Mouse (Mus musculus) myocyte (in vitro differentiated cells): ENCODE measurements at regions not wholly inside any gene's neighbourhood (a gene's known extent, or its start where the extent isn't known, plus 50 kb on each side); places are given as distances from the start of the nearest gene placed in this dataset.
A peak's percentile ranks its signal among the peaks of the same experiment; 100 is the strongest.

Experiments
- H3K27me3 ChIP-seq: one replicate; pipeline ENCODE4 v1.6.1; 2011; ENCODE audit not compliant: control insufficient read depth, insufficient read depth, insufficient read length
- H3K36me3 ChIP-seq: one replicate; pipeline ENCODE4 v1.6.1; 2011; ENCODE audit not compliant: control insufficient read depth, insufficient read depth
- H3K4me2 ChIP-seq: one replicate; pipeline ENCODE4 v1.6.1; 2011; ENCODE audit warnings: low read depth, control low read depth
- H3K4me3 ChIP-seq: one replicate; pipeline ENCODE4 v1.5.1; 2011; ENCODE audit warnings: mild to moderate bottlenecking, control low read depth, moderate library complexity
- H3K79me2 ChIP-seq: one replicate; pipeline ENCODE4 v1.6.1; 2011; ENCODE audit not compliant: control insufficient read depth, insufficient read depth
- H3ac ChIP-seq: one replicate; pipeline ENCODE4 v1.6.1; 2011; ENCODE audit not compliant: control insufficient read depth, insufficient read length
- CEBPB ChIP-seq: IDR thresholded peaks from 2 replicates; pipeline ENCODE4 v1.6.1; 2011; ENCODE audit warnings: mild to moderate bottlenecking, moderate library complexity; ENCODE audit not compliant: poor library complexity, insufficient read depth, severe bottlenecking
- E2F4 ChIP-seq: IDR thresholded peaks from one replicate; pipeline ENCODE4 v1.6.1; 2011; ENCODE audit warnings: mild to moderate bottlenecking, control low read depth, moderate library complexity; ENCODE audit not compliant: insufficient read depth
- MAX ChIP-seq: IDR thresholded peaks from one replicate; pipeline ENCODE4 v1.6.1; 2011; ENCODE audit warnings: low read depth, mild to moderate bottlenecking, control low read depth
- MYOD1 ChIP-seq, 3 experiments: IDR thresholded peaks; one replicate each; pipeline ENCODE4 v1.6.1; 2011; ENCODE audit warnings: control low read depth in 2 of 3, low read depth in 2 of 3, mild to moderate bottlenecking in 2 of 3, moderate library complexity in 1 of 3; ENCODE audit not compliant: insufficient read length in 2 of 3, control insufficient read depth in 1 of 3
- MYOG ChIP-seq, 3 experiments: IDR thresholded peaks; one replicate each; pipeline ENCODE4 v1.6.1; 2011; ENCODE audit warnings: control low read depth in 2 of 3, low read depth in 2 of 3, mild to moderate bottlenecking in 2 of 3; ENCODE audit not compliant: insufficient read length in 2 of 3, control insufficient read depth in 1 of 3, insufficient read depth in 1 of 3
- POLR2A ChIP-seq: IDR thresholded peaks from one replicate; pipeline ENCODE4 v1.6.1; 2011; ENCODE audit warnings: low read depth, mild to moderate bottlenecking, control low read depth, moderate library complexity; ENCODE audit not compliant: insufficient read length
- POLR2AphosphoS2 ChIP-seq: IDR thresholded peaks from one replicate; pipeline ENCODE4 v1.6.1; 2011; ENCODE audit warnings: low read depth, control low read depth; ENCODE audit not compliant: insufficient read length
- REST ChIP-seq: IDR thresholded peaks from one replicate; pipeline ENCODE4 v1.6.1; 2011; ENCODE audit warnings: mild to moderate bottlenecking, control low read depth, moderate library complexity; ENCODE audit not compliant: insufficient read depth, insufficient read length
- SRF ChIP-seq: IDR thresholded peaks from one replicate; pipeline ENCODE4 v1.6.1; 2011; ENCODE audit warnings: low read depth; ENCODE audit not compliant: control insufficient read depth, insufficient read length
- TCF12 ChIP-seq: IDR thresholded peaks from one replicate; pipeline ENCODE4 v1.6.1; 2011; ENCODE audit warnings: mild to moderate bottlenecking, control low read depth; ENCODE audit not compliant: poor library complexity, insufficient read depth, severe bottlenecking
- TCF3 ChIP-seq: IDR thresholded peaks from one replicate; pipeline ENCODE4 v1.6.1; 2011; ENCODE audit warnings: low read depth, control low read depth; ENCODE audit not compliant: insufficient read length
- USF1 ChIP-seq: IDR thresholded peaks from one replicate; pipeline ENCODE4 v1.6.1; 2011; ENCODE audit warnings: low read depth, mild to moderate bottlenecking, control low read depth, moderate library complexity

DNA sequence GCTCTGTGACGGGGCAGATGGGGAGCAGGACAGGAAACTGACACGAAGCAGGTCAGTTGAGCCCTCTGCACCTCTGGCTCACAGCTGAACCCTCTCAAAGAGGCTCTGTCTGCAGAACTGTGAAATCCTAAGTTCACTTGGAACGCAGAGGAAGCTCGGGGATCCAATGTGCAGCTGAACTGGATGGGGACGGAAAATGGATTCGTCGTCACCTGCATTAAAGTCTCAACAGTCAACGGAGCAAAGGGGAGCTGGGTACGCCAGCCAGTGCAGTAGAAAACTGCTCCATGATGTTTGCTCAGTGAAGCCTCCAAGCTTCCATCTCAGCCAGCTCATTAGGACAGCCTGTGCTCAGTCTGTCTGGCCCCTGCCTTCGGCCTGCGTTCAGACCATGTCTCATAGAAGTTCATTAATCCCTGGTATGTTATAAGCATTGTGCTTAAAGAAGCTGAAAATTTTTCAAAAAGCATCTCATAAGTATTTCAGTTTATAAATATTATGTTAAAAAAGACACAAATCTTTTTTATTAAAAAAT is 199.3 kb upstream of the Pabpc6 start:
- no peak for TF ChIP-seq REST
- TF ChIP-seq MAX: no peak
- no peak for TF ChIP-seq TCF3
- no peak for TF ChIP-seq USF1
- no peak for TF ChIP-seq CEBPB
- TF ChIP-seq TCF12: no peak
- no peak for TF ChIP-seq SRF
- TF ChIP-seq POLR2A: no peak
- no peak for TF ChIP-seq E2F4
- TF ChIP-seq POLR2AphosphoS2: no peak
- TF ChIP-seq MYOG (IDR thresholded peaks at IDR 0.05; ENCODE audit: control insufficient read depth in 1 of 3, insufficient read depth in 1 of 3, insufficient read length in 2 of 3, low read depth in 2 of 3): no peak
- no peak for TF ChIP-seq MYOD1 (IDR thresholded peaks at IDR 0.05; ENCODE audit: control insufficient read depth in 1 of 3, insufficient read length in 2 of 3, low read depth in 2 of 3)
- H3K4me3 ChIP-seq: no peak overlapping the region
- no peak overlapping the region for H3K4me2 ChIP-seq
- no peaks in the 10 kb centered on the region for H3K36me3 ChIP-seq
- no peaks in the 10 kb centered on the region for H3K27me3 ChIP-seq
- no peaks in the 10 kb centered on the region for H3K79me2 ChIP-seq
- no peak overlapping the region for H3ac ChIP-seq

DNA sequence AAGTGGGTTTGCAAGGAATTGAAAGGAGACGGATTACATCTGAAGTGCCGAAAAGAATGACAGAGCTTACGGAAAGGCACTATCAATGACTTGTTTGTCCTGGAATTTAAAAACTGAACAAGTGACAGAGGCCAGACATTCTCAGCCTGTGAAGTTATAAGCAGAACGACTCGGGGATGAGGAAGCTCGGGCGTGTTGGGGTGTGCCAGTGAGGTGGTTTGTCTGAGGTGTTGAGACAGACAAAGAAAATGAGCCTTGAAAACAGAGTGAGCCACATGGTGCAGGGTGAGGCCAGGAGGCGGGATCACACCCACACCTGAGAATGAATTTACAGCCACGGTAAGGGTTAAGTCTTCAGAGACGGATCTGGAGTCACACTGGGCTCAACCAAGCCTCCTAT is 194.7 kb upstream of the Pabpc6 start:
- Histone ChIP-seq H3K79me2 (no peaks in the 10 kb centered on the region), H3K4me2 (peak overlapping the region; percentile 18), H3ac (no peak overlapping the region), H3K4me3 (peak overlapping the region; percentile 11), H3K36me3 (no peaks in the 10 kb centered on the region), H3K27me3 (no peaks in the 10 kb centered on the region)
- no peak for TF ChIP-seq SRF
- peak in 1 of 3 experiments; percentile 15 for TF ChIP-seq MYOG (IDR thresholded peaks at IDR 0.05; ENCODE audit: control insufficient read depth in 1 of 3, insufficient read depth in 1 of 3, insufficient read length in 2 of 3, low read depth in 2 of 3)

DNA sequence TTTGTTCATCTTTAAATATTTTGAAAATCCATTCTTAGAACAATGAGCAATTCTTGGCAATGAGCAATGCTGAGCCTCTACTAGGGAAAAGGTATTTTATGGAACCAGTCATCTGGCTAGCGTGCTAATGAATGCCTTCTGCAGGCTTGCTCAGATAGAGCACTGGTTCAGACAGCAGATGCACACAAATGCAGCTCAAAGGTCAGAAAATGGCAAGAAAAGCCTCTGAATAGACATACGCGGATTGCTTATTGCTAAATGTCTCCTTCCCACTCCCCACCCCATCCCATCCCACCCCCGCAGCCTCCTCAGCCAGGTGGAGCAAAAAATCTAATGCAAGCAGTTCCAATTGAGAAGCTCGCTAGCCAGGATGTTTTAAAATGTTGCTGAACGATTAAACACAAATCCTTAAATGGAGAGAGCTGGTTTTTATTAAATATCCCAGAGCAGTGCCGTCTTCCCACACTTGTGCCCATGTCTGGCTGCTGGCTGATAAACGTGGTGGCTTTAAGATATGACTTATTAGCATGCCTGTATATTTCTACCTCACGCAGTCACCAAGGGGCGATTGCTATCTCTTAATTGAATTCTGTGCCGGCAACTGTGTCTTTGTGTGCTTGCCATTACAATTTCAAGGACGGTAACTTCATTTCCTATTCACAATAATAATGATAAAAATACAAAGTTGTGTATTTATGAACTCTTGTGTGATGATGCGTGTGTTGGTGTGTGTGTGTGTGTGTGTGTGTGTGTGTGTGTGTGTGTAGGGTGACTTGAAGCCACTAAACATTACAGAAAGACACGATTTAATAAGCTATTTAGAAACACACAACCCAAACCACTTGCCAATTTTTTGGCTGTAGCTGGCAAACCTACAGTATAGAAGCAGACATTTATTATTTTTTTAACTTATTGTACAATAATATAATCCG is 192.7 kb upstream of the Pabpc6 start:
- H3K4me2 ChIP-seq: no peak overlapping the region
- H3K79me2 ChIP-seq: no peaks in the 10 kb centered on the region
- no peaks in the 10 kb centered on the region for H3K27me3 ChIP-seq
- H3K36me3 ChIP-seq: no peaks in the 10 kb centered on the region
- no peak overlapping the region for H3K4me3 ChIP-seq
- TF ChIP-seq TCF12 (no peak), REST (no peak), TCF3 (no peak), USF1 (no peak), CEBPB (no peak), SRF (no peak), MYOG (IDR thresholded peaks at IDR 0.05; ENCODE audit: control insufficient read depth in 1 of 3, insufficient read depth in 1 of 3, insufficient read length in 2 of 3, low read depth in 2 of 3) (no peak), POLR2AphosphoS2 (no peak), MAX (no peak), POLR2A (no peak), E2F4 (no peak), MYOD1 (IDR thresholded peaks at IDR 0.05; ENCODE audit: control insufficient read depth in 1 of 3, insufficient read length in 2 of 3, low read depth in 2 of 3) (no peak)
- H3ac ChIP-seq: no peak overlapping the region

DNA sequence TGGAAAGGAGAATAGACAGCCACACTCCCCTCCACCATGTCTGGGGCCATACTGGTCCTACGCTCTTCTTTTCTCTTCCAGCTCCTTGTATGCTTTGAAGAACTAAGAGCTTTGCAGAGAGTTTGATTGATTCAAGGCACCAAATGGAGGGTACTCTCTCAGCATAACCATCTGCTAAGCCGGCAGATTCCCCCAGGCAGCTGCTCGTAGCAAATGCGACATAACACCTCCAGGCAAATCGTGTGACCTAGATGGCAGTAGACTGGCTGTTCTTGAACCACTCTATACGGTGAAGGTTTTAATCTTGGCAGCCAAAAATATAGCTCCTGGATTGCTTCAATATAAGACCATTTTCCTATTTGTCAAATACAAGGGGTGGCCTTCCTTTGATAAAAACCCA is 191.8 kb upstream of the Pabpc6 start:
- TF ChIP-seq MAX (no peak), MYOD1 (IDR thresholded peaks at IDR 0.05; ENCODE audit: control insufficient read depth in 1 of 3, insufficient read length in 2 of 3, low read depth in 2 of 3) (peak in 2 of 3 experiments; percentile 10 to 62), POLR2A (no peak), MYOG (IDR thresholded peaks at IDR 0.05; ENCODE audit: control insufficient read depth in 1 of 3, insufficient read depth in 1 of 3, insufficient read length in 2 of 3, low read depth in 2 of 3) (peak in 1 of 3 experiments; percentile 51)
- H3K79me2 ChIP-seq: no peaks in the 10 kb centered on the region
- H3K36me3 ChIP-seq: no peaks in the 10 kb centered on the region
- no peak overlapping the region for H3ac ChIP-seq
- H3K4me3 ChIP-seq: no peak overlapping the region
- no peaks in the 10 kb centered on the region for H3K27me3 ChIP-seq
- H3K4me2 ChIP-seq: no peak overlapping the region
